Mouse (Mus musculus): ENCODE data around the gene Sik3. TPM values are rescaled to one million over a fixed set of nuclear protein-coding genes. Genes with fewer than 3 reads are reported as not detected.

Gene Sik3
- polyA plus RNA-seq, 1 experiment, result 29.4 TPM

DNA sequence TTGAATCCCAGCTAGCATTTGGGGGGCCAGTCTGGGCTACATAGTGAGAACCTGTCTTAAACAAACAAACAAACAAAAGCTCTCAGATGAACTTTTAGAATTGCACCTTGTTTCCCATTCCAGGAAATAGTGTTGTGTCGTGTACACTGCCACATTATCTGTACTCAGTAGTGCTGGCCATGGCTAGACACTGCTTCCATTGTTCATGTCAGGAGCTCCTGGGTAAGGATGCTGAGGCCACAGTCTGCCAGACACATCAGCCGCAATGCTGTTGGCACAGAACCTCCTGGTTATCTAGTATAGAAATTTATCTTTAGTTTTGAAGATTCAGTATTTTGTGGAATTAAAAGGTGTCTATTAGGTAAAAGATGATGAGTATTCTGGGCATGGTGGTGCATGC, 63.0 kb downstream of the Sik3 start:
- no peaks in the 10 kb centered on the region for H3K27me3 ChIP-seq (ENCODE audit: control insufficient read depth, insufficient read depth, insufficient read length)
- TF ChIP-seq SRF (IDR thresholded peaks at IDR 0.05; ENCODE audit: control insufficient read depth, insufficient read length, low read depth), result no peak

GRCm38 (mm10) chr9:46082381-46082821, 69.8 kb downstream of the Sik3 start:
- Histone ChIP-seq H3K4me3 (no peak overlapping the region), H3ac (ENCODE audit: control insufficient read depth, insufficient read length) (no peak overlapping the region), H3K79me2 (ENCODE audit: control insufficient read depth, insufficient read depth) (peaks cover 20% of the 10 kb centered on the region), H3K36me3 (ENCODE audit: control insufficient read depth, insufficient read depth) (no peaks in the 10 kb centered on the region), H3K27me3 (ENCODE audit: control insufficient read depth, insufficient read depth, insufficient read length) (no peaks in the 10 kb centered on the region), H3K4me2 (ENCODE audit: low read depth) (no peak overlapping the region)
- TF ChIP-seq TCF12 (IDR thresholded peaks at IDR 0.05; ENCODE audit: insufficient read depth, poor library complexity, severe bottlenecking) (no peak), POLR2A (IDR thresholded peaks at IDR 0.05; ENCODE audit: insufficient read length, low read depth) (no peak)

More for the DNA sequence above, 63.0 kb downstream of the Sik3 start:
- Histone ChIP-seq H3K4me2 (ENCODE audit: low read depth) (no peak overlapping the region), H3ac (ENCODE audit: control insufficient read depth, insufficient read length) (no peak overlapping the region), H3K79me2 (ENCODE audit: control insufficient read depth, insufficient read depth) (peaks cover 37% of the 10 kb centered on the region), H3K36me3 (ENCODE audit: control insufficient read depth, insufficient read depth) (no peaks in the 10 kb centered on the region), H3K4me3 (no peak overlapping the region)

DNA sequence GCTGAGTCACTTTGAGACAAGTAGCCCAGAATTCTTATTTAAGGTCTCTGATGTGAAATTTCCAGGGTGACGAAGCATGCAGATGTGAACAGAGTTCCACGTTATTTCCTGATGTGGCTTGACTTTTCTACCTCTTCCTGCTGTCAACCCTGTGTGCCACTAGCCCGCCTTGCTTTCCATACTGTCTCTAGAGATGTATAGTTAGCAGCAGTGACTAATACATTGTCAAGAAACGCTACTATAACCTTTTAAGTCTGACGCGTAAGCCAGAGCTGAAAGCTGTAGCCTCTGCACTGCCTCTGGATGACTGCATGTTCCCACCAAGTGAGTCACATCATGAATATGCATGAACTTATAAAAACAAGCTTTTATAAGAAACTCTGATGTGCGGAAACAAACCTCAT, 70.9 kb downstream of the Sik3 start:
- Histone ChIP-seq H3K4me2 (ENCODE audit: low read depth) (no peak overlapping the region), H3ac (ENCODE audit: control insufficient read depth, insufficient read length) (no peak overlapping the region), H3K36me3 (ENCODE audit: control insufficient read depth, insufficient read depth) (no peaks in the 10 kb centered on the region), H3K27me3 (ENCODE audit: control insufficient read depth, insufficient read depth, insufficient read length) (no peaks in the 10 kb centered on the region), H3K79me2 (ENCODE audit: control insufficient read depth, insufficient read depth) (peaks cover 24% of the 10 kb centered on the region), H3K4me3 (no peak overlapping the region)
- TF ChIP-seq E2F4 (IDR thresholded peaks at IDR 0.05; ENCODE audit: insufficient read depth), result no peak
- TF ChIP-seq TCF12 (IDR thresholded peaks at IDR 0.05; ENCODE audit: insufficient read depth, poor library complexity, severe bottlenecking), result no peak
- TF ChIP-seq TCF3 (IDR thresholded peaks at IDR 0.05; ENCODE audit: insufficient read length, low read depth), result no peak
- TF ChIP-seq POLR2A (IDR thresholded peaks at IDR 0.05; ENCODE audit: insufficient read length, low read depth), result no peak
- no peak for TF ChIP-seq SRF (IDR thresholded peaks at IDR 0.05; ENCODE audit: control insufficient read depth, insufficient read length, low read depth)
- TF ChIP-seq MAX (IDR thresholded peaks at IDR 0.05; ENCODE audit: low read depth), result no peak
- TF ChIP-seq POLR2AphosphoS2 (IDR thresholded peaks at IDR 0.05; ENCODE audit: insufficient read length, low read depth), result no peak
- no peak for TF ChIP-seq MYOD1 (IDR thresholded peaks at IDR 0.05; ENCODE audit: control insufficient read depth in 1 of 3, insufficient read length in 2 of 3, low read depth in 2 of 3)
- no peak for TF ChIP-seq MYOG (IDR thresholded peaks at IDR 0.05; ENCODE audit: control insufficient read depth in 1 of 3, insufficient read depth in 1 of 3, insufficient read length in 2 of 3, low read depth in 2 of 3)
- TF ChIP-seq REST (IDR thresholded peaks at IDR 0.05; ENCODE audit: insufficient read depth, insufficient read length), result no peak
- no peak for TF ChIP-seq CEBPB (IDR thresholded peaks at IDR 0.05; ENCODE audit: insufficient read depth, poor library complexity, severe bottlenecking)

- H3K79me2 ChIP-seq (ENCODE audit: control insufficient read depth, insufficient read depth), result peaks cover 15% of the 10 kb centered on the region
- no peak overlapping the region for H3K4me3 ChIP-seq
- no peak overlapping the region for H3K4me2 ChIP-seq (ENCODE audit: low read depth)
- no peaks in the 10 kb centered on the region for H3K36me3 ChIP-seq (ENCODE audit: control insufficient read depth, insufficient read depth)
- TF ChIP-seq POLR2A (IDR thresholded peaks at IDR 0.05; ENCODE audit: insufficient read length, low read depth) (no peak), POLR2AphosphoS2 (IDR thresholded peaks at IDR 0.05; ENCODE audit: insufficient read length, low read depth) (no peak), REST (IDR thresholded peaks at IDR 0.05; ENCODE audit: insufficient read depth, insufficient read length) (no peak), MYOD1 (IDR thresholded peaks at IDR 0.05; ENCODE audit: control insufficient read depth in 1 of 3, insufficient read length in 2 of 3, low read depth in 2 of 3) (no peak), CEBPB (IDR thresholded peaks at IDR 0.05; ENCODE audit: insufficient read depth, poor library complexity, severe bottlenecking) (no peak), SRF (IDR thresholded peaks at IDR 0.05; ENCODE audit: control insufficient read depth, insufficient read length, low read depth) (no peak), USF1 (IDR thresholded peaks at IDR 0.05; ENCODE audit: low read depth) (no peak), E2F4 (IDR thresholded peaks at IDR 0.05; ENCODE audit: insufficient read depth) (no peak), TCF12 (IDR thresholded peaks at IDR 0.05; ENCODE audit: insufficient read depth, poor library complexity, severe bottlenecking) (no peak), MAX (IDR thresholded peaks at IDR 0.05; ENCODE audit: low read depth) (no peak), TCF3 (IDR thresholded peaks at IDR 0.05; ENCODE audit: insufficient read length, low read depth) (no peak), MYOG (IDR thresholded peaks at IDR 0.05; ENCODE audit: control insufficient read depth in 1 of 3, insufficient read depth in 1 of 3, insufficient read length in 2 of 3, low read depth in 2 of 3) (no peak)
- no peak overlapping the region for H3ac ChIP-seq (ENCODE audit: control insufficient read depth, insufficient read length)
- H3K27me3 ChIP-seq (ENCODE audit: control insufficient read depth, insufficient read depth, insufficient read length), result no peaks in the 10 kb centered on the region
These were observed 73.3 kb downstream of the Sik3 start for GRCm38 (mm10) chr9:46085898-46086297.

- H3K79me2 ChIP-seq (ENCODE audit: control insufficient read depth, insufficient read depth), result peaks cover 15% of the 10 kb centered on the region
- TF ChIP-seq SRF (IDR thresholded peaks at IDR 0.05; ENCODE audit: control insufficient read depth, insufficient read length, low read depth) (no peak), USF1 (IDR thresholded peaks at IDR 0.05; ENCODE audit: low read depth) (no peak), E2F4 (IDR thresholded peaks at IDR 0.05; ENCODE audit: insufficient read depth) (no peak), TCF3 (IDR thresholded peaks at IDR 0.05; ENCODE audit: insufficient read length, low read depth) (no peak), MYOG (IDR thresholded peaks at IDR 0.05; ENCODE audit: control insufficient read depth in 1 of 3, insufficient read depth in 1 of 3, insufficient read length in 2 of 3, low read depth in 2 of 3) (no peak), POLR2AphosphoS2 (IDR thresholded peaks at IDR 0.05; ENCODE audit: insufficient read length, low read depth) (no peak), TCF12 (IDR thresholded peaks at IDR 0.05; ENCODE audit: insufficient read depth, poor library complexity, severe bottlenecking) (no peak), POLR2A (IDR thresholded peaks at IDR 0.05; ENCODE audit: insufficient read length, low read depth) (no peak), REST (IDR thresholded peaks at IDR 0.05; ENCODE audit: insufficient read depth, insufficient read length) (no peak), MYOD1 (IDR thresholded peaks at IDR 0.05; ENCODE audit: control insufficient read depth in 1 of 3, insufficient read length in 2 of 3, low read depth in 2 of 3) (no peak), CEBPB (IDR thresholded peaks at IDR 0.05; ENCODE audit: insufficient read depth, poor library complexity, severe bottlenecking) (no peak), MAX (IDR thresholded peaks at IDR 0.05; ENCODE audit: low read depth) (no peak)
- H3K36me3 ChIP-seq (ENCODE audit: control insufficient read depth, insufficient read depth), result no peaks in the 10 kb centered on the region
- H3K4me3 ChIP-seq, result no peak overlapping the region
- no peak overlapping the region for H3ac ChIP-seq (ENCODE audit: control insufficient read depth, insufficient read length)
- no peak overlapping the region for H3K4me2 ChIP-seq (ENCODE audit: low read depth)
- no peaks in the 10 kb centered on the region for H3K27me3 ChIP-seq (ENCODE audit: control insufficient read depth, insufficient read depth, insufficient read length)
These were observed 74.2 kb downstream of the Sik3 start for GRCm38 (mm10) chr9:46086826-46087225.
